Mouse (Mus musculus) embryo, embryonic 11 days (tissue): ENCODE data around the gene Cars.
"Not testable (repeated sequence)": the region's sequence is repeated elsewhere in the genome, so short reads cannot be mapped to it uniquely, and the experiment has no call there.

Experiments
- DNase-seq: peaks from one replicate; pipeline ENCODE4 v3.0.0-alpha.2; 2015

Cars gene

DNA sequence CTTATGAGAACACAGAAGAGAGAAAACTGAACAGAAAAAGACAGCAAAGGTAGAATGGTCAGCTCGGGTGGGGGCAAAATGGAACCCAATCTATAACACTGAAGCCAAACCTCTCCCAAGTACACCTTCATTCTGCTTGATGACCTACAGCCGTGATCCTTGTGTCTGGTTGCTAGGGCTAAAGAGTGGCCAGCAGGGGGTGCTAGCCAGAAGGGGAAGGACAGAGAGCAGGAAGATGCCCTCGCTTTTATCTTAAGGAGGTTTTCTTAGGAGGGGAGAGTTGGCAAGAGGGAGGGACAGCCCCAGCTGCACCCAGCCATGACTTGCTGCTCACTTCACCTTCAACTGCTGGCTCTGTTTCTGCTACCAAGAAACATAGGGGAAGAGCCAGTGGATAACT is 15.9 kb downstream of the Cars start:
- DNase-seq = peak; percentile 68

DNA sequence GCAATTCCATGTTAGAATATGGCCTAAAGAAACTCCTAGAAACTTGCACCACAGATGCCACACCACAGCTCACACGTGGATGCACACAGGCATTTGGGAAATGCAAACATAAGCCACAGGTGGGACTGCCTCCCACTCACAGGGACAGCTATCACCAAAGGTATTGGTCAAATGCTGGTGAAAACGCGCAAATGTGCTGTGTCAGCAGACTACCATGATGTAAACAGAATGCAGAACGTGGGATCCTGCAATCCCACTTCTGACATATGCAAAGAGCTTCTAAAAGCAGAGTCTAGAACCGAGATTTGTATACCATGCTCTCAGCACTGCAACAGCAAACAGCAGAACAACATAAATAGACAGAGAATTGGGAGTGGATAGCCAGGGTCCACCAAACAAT is 16.9 kb downstream of the Cars start:
- DNase-seq = no peak

DNA sequence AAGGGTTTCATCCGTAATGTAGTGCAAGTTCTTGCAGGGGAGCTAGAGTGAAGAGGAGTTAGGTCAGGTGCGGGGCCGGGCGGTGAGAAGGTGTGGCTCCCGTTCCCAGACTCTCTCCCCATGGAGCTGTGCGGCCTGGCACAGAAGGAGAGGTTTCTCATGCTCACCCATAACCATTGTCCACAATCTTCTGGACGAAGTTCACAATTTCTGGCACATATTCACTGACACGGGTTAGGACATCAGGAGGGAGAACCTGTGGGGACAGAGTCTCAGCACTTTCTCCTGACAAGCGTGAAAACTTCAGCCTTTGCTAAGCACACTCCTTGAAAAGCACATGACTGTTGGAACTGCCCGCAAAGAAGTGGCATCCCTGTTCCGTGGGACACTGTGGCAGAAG is 24.1 kb downstream of the Cars start:
- no peak for DNase-seq

DNA sequence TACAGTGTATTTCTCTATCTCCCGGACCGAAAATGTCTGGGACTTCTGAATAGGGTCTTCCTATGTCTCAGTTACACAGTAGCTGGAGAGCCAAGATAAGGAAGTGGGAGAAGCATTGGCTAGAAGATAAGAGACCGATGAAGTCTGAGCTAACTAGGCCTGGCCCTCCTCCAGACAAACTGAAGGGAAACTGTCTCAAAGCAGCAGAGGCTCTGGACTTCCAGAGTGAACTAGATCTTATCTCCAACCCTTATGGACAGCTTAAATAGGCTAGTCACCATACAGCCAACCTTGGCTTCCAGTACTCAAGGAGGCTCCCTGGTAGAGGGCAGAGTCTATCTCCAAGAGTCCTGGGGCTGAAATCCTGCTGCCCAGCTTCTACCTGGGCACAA is 34.2 kb downstream of the Cars start:
- DNase-seq = no peak

DNA sequence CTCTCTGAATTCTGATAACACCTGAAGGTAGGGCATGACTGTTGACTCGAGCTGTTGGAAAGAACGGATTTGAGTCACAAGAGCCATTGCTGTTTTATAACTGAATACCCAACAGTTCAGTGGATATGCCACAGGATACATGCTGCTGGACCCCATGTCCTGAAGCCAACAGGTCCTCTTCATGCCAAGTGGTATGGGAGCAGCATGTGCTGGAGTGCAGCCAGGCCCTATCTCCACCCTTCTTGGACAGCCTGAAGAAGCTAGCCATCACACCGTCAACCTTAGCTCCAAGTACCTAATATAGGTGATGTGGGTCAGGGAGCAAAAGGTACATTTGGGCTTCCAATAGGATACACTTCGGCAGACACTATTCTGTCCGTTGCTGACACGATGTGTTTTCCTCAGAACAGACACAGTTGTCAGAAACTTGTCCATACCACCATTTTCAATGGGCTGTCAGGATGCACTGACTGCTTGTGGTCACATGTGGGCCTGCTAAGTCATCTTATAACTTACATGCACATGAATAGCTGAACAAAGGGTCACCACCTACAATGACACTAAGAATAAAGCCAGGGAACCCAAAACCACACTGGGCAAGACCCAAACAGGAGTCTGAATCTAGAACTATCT is 34.8 kb downstream of the Cars start:
- no peak for DNase-seq

DNA sequence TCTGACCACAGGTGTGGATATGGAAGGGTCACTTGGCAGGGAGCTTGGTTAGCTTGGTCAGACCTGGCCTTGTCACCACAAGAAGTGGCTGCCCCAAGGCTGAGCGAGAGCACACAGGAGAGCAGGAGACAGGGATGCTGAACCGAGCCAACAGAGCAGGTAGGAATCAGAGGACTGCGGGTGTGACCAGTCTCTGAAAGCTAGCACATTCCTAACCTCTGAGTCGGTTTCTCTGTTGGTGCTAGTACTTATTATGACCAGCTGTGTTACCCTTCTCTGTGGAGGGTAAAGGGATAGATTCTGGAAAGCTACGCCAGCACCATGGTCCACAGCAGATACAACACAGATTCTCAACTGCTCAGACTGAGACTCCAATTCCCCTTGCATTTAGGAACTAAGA is 36.1 kb downstream of the Cars start:
- no peak for DNase-seq

DNA sequence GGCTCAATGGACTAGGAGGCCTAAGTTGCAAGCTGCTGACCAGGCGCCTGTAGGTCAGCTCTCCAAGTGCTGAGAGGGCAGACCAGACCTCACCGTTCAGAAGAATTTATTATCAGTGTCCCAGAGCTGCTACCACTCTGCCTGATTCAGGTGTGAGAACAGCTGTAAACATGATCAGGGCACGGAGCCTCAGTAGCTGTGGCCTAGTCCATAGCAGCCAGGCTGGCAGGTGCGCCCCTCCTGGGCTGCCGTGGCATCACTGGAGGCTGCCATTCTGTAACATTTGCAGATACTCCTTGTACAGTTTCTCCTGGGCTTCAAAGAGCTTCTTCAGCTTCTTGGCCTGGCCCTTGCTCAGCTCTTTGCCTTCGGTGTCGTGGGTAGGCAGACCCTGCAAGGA is 42.3 kb downstream of the Cars start:
- DNase-seq = no peak

DNA sequence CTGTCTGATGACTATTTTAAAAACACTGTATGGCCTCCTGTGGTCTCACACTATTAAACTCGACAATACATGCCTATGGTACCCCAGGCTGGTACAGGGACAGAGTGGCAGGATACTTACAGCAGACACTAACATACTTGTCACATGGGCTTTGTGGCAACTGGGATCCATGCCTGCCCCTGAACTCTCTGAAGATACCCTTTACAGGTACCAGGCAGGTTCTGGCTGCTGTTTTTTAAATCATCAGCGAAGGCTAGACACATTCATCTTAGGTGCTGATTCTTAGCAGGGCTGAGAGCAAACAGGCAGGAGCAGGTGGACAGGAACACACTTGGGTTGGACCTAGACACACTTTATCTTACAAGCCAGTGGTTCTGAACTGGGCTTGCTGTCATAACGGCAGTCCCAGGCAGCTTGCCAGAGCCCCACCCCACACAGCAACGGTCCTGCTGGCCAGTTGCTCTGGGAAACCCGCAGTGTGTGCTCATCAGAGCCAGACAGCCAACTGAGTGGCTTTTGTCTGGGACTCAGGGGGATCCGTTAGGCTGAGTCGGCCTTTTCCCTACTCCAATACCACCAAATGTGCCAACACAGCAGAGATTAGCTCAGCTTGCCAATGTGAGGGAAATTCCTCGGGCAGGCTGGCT is 42.8 kb downstream of the Cars start:
- no peak for DNase-seq

DNA sequence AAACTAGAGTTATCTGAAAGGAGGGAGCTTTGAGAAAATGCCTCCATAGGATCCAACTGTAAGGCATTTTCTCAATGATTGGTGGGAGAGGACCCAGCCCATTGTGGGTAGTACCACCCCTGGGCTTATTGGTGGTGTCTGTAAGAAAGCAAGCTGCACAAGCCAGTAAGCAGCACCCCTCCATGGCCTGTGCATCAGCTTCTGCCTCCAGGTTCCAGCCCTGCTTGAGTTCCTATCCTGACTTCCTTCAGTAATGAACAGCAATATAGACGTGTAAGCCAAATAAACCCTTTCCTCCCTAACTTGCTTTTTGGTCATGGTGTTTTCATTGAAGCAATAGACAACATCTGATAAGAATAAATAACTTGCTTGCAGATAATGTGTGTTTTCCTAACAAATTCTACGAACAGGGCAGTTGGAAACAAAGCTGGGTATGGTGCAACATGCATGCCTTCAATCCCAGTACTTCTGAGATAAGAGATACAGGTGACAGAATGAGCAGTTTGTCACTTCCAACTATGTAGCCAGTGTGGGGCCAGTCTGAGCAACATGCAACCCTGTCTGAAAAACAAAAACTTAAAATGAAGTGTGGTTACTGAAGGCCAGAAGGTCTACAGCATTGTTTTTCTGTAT is 50.2 kb downstream of the Cars start:
- no peak for DNase-seq

DNA sequence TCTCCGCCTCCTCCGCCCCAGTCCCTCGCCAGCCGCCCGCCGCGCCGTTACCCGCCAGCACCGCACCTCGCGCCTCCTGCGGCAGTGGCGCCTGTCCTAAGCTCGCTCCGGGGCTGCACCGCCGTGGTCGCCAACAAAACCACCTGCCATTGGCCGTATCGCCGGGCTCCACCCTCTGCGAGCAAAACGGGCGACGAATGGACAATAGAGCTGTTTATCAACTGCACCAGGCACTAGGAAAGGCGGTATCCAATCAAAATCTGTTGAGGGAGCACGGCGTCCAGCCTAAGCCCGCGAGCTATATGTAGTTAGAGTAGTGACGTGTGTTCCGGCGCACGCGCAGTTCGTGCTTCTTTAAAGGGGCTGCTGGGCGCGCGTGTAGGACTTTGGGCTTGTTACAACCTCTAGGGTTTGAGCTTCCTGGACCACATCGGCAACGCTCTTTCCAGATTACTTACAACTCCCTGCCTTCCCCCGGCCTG is 50.9 kb downstream of the Cars start, which contains the start of gene Nap1l4:
Gene Nap1l4, minus strand, starts transcription at position 131 of the 482 bp plus-strand sequence.
- peak; percentile 99 for DNase-seq

DNA sequence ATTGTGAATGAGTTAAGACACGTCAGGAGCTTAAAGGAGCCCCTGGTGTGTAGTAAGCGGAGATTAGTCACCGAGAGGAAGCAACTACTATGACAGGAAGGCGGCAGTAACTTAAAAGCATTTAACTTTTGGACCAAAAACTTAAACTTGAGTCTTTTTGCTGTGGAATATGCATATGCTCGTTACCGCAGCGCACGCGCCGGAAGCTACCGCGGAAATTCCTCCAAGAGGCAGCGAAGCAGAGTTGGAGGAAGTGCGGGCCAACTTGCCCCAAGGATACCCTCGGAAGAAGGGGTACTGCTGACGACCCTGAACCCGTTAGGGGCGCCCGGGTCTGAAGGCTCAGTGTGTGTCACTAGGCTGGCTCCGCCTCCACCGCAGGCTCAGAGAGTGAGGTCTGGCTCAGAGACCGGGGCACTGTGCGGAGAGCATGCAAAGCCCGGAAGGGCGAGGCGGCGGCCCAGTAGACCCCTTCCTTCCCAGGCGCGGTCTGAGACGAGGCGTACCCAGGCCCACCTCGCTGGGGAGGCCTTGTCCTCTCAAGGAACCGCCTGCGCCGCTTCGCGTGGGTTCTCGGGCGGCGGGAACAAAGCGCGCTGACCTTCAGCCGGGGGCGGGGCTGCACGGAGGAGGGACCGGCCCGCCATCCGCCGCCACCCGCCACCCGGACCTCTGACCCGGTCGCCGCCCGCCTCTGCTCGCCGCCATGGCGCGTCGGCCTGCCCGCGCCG is 51.5 kb downstream of the Cars start:
- DNase-seq = peak; percentile 85

DNA sequence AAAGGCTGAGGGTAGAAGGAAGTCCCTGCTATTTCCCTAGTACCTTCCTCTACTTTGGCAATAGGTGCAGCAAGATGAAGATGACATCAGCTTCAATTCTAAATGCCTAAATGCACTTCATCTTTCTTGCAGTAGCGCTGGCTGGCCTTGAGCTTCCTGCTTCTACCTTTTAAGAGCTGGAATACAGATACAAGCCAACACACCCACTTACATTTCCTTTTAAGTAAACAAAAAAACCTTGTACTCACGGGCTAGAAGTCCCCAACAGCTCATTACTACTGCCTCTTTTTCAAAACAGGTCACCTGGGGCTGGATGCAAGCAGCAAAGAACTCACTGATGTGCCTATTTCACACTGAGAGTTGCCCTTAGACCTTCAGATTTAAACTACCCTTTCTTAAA is 53.3 kb downstream of the Cars start:
- no peak for DNase-seq

DNA sequence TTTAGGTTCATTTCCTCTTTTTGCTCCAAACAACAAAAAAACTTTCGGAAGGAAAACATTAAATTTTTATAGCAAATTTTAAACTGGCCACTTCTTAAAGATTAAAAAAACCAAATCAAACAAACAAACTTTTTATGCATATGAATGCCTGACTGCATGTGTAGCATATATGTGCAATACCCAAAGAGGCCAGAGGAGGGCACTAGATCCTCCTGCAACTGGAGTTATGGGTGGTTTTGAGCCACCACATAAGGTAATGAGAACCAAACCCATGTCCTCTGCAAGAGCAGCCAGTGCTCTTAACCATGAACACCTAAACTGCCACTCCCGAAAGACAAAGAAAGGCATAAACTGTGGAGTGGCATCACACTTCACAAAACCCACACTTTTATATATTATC is 55.5 kb downstream of the Cars start:
- peak; percentile 43 for DNase-seq

DNA sequence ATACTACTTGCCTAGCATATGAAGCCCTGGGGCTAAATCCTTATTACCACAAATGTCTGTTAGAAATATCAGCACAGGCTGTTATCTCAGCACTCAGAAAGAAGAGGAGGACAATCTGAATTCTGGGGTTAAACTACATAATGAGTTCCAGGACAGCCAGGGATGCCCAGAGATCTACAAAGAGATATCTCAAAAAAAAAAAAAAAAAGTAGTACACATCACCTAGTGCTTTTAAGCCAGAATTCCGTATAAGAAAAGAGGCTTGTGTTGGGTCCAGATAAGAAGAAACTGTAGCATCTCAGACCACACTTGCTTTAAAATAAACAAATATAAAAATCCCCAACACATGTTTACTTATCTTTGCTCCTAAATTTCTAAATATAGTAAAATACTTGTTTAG is 61.2 kb downstream of the Cars start:
- DNase-seq = no peak

DNA sequence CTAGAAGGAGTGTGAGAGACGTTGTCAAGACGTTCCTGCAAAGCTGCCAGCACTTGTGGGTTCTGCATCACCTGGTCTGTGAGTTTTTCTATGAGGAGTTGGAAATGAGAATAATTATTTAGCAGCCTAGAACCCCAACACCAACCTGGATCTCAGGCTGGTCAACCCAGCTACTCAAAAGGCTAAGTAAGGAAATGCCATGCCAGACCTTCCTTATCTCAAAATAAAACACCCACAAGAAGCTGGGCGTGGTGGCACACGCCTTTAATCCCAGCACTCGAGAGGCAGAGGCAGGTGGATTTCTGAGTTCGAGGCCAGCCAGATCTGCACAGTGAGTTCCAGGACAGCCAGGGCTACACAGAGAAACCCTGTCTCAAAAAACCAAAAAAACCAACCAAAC is 61.7 kb downstream of the Cars start:
- not testable (repeated sequence) for DNase-seq

DNA sequence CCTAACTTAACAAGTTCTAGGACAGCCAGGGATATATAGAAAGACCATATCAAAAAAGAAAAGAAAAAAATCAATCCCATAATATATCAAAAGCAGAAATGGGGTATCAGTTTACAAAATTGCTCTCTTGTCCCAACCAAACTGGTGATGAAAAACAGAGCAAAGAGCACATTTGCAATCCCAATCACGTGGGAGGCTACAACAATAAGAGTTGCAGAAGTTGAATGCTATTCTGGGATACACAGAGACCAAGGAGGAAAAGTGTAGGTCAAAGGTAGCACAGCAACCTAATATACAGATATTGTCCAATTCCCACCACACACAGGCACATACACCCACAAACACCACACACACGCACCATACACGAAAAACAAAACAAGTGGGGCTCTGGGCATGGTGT is 63.6 kb downstream of the Cars start:
- no peak for DNase-seq

DNA sequence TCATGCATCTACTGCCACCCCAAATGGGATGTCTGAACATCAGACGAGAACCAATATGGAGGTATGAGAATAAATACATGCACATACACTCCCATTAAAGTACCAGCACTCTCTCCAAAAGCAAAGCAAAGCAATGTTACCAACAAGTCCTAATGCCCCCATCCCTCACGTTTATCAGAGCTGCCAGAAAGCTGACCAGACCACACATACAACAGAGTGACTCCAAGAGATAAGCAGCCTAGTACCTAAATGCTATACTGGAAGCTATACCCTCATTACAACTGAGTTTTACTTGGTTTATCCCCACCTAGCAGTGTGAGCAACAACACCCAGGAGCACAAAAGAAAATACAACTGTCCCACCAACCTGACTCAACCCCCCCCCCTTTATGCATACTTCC is 66.6 kb downstream of the Cars start:
- DNase-seq = no peak

DNA sequence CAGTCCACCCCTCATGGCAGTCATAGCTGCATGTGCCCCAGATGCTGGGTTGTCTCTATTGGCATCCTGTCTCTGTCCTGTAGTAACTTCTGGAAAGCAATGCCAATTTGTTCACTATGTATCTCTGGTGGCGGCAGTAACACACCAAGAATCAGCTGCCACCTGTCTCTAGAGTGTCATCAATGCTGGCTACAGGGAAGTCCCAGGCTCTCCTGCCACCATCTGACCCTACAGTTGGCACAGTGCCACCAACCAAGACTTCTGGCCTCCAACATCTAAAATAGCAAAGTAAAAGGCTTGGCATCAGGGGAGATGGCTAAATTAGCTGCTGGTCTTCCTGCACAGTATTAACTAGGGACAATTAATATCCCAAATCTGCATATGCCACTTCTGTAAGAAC is 67.5 kb downstream of the Cars start:
- no peak for DNase-seq

DNA sequence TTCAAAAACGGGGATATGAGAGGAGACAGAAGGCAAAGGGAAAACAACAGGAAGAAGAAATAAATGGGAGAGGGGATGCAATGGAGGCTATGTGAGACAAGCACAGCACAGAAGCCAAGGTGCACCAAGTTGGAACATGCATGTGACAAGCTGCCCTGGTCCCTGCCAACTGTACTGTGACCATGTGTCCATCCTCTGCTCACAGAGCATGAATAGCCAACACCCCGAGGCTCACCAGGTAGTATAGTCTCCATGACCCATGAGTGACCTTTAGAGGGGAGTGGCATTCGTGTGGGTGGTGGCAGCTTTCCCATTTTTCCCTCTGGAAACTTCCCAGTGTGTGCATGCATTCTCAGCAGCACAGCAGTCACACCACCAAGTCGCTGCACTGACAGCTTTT is 80.6 kb downstream of the Cars start:
- DNase-seq = no peak

DNA sequence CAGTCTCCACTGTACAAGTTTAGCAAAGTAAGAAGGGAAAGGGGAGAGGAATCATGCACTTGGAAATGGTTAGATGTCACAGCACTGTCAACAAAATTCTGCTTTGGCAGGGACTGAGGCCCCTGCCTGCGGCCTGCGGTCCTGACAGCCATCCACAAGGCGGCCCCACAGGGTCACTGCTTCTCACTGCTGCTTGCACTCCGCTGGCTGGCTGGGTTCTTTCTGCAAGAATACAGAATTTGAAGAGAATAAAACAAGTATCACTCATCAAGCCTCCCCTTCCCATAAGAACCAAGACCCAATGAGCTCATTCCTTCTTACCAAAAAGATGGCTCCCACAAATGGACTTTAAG is 85.5 kb downstream of the Cars start:
- no peak for DNase-seq

DNA sequence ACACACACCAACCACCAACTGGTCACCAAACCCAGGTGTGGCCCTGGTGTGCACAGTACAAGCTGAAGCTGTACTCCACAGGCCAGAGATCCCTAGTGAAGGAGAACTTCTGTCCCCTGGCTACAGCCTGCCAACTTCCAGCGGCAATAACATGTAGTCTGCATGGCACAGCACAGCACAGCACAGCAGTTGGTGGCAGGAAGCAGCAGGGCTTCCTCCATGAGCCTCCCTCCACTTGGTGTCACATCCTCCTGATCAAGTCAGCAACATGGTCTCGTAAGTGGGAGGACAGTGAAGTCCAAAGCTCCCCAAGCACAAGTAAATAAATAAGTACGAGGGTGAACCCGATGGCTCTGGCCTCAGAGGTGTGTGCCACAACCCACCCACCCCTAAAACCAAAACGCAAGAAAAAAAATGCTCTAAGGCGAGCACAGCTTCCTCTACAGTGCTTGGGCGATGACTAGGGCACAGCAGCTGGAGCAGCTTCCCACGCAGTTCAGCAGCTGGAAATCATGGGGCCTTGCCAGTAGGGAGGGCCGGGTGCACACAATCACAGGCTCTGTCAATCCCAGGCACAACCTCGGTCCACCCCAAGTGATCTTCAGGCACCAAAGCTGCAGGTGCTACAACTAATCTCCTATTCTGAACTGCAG is 86.0 kb downstream of the Cars start:
- no peak for DNase-seq

DNA sequence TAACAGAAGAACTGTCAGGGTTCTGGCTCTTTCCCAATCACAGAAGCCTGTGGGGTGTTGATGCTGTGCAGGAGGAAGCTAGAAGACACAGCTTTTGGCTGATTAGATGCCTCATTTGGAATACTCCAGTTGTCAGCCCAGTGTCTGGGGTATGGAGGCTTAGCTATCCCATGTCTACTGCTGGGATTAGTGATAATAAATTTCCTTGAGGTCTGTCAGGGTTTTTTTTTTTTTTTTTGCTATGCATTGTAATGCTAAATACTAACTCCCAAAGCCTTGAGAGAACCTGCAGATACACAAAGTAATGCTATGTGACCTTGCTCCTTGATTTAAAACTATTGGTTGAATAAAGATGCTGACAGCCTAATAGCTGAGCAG is 88.6 kb downstream of the Cars start:
- DNase-seq = no peak

DNA sequence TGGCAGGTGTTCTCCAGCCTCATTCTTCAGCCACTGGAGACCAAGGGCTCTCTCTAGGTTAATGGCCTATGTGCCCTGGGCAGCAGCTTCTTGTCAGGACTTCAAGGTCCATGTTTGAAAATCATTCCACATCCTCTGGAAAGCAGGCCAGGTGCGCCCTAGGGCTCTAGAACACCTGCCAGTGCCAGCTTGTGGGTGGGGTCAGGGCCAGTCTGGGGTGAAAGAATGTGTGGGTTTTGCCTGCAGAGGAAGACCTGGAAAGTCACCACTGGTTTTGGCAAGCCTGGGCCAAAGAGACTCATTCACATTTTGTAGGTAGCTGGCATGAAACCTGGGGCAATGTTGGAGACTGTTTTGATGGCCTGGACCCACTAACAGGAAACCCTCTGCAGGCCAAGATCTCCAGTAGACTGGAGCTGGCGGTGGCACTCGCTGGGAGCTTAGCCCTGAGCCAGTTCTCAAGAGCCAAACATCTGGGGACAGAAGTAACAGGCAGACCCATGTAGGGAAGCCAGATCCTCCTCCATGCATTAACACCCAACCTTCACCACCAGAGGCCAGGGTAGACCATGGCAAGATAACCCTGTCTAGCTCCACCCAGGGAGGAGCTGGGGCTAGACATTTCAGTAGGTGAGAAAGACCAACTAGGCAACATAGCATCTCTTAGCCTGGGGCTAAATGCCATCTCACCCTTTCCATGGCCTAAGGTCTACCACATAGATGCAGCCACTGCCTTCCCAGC is 89.1 kb downstream of the Cars start:
- DNase-seq = no peak
